Mouse (Mus musculus) hindbrain, embryonic 15.5 days (tissue): ENCODE measurements around the gene Inpp5k. TPM values are rescaled to one million over a fixed set of nuclear protein-coding genes. Genes with fewer than 3 reads are reported as not detected.

Experiments
- ATAC-seq: fragments of 200-750 bp; cut with Nextera tagmentation; 2 replicates; pipeline ENCODE4 v1.8.0; 2017; ENCODE audit warnings: low read depth, moderate number of reproducible peaks, moderate TSS enrichment; ENCODE audit not compliant: low FRiP score
- H3K27ac ChIP-seq: fragments of 300-500 bp; sonication (generic); replicated peaks from 2 replicates; pipeline ENCODE4 v1.5.1; 2015; ENCODE audit warnings: mild to moderate bottlenecking, inconsistent platforms
- H3K27me3 ChIP-seq: fragments of 300-500 bp; sonication (generic); 2 replicates; pipeline ENCODE4 v1.6.1; 2015; ENCODE audit warnings: control low read depth, inconsistent platforms
- H3K36me3 ChIP-seq: fragments of 300-500 bp; sonication (generic); 2 replicates; pipeline ENCODE4 v1.6.1; 2015; ENCODE audit warnings: control low read depth, inconsistent platforms
- H3K4me1 ChIP-seq: fragments of 300-500 bp; sonication (generic); replicated peaks from 2 replicates; pipeline ENCODE4 v1.6.1; 2015; ENCODE audit warnings: control low read depth, inconsistent platforms
- H3K4me2 ChIP-seq: fragments of 300-500 bp; sonication (generic); 2 replicates; pipeline ENCODE4 v1.6.1; 2015; ENCODE audit warnings: moderate library complexity, mild to moderate bottlenecking, inconsistent platforms
- H3K4me3 ChIP-seq: fragments of 300-500 bp; sonication (generic); 2 replicates; pipeline ENCODE4 v1.5.1; 2015; ENCODE audit warnings: mild to moderate bottlenecking, inconsistent platforms
- H3K9ac ChIP-seq: fragments of 300-500 bp; sonication (generic); 2 replicates; pipeline ENCODE4 v1.6.1; 2015; ENCODE audit warnings: inconsistent platforms
- H3K9me3 ChIP-seq: fragments of 300-500 bp; sonication (generic); 2 replicates; pipeline ENCODE4 v1.6.1; 2016; ENCODE audit warnings: control low read depth, inconsistent platforms
- whole genome bisulfite sequencing: fragments of 180-500 bp; shearing (Covaris S2); methylation state at CpG from one replicate; pipeline ENCODE4 v1.1.7; 2015; 5-methylcytosine and 5-hydroxymethylcytosine counted together
- polyA plus RNA-seq: library from polyadenylated mRNA; unstranded; fragments of >200 nt; fragmentation: Nextera tagmentation; extraction: Ambion mirVana; gene quantifications from 2 replicates; pipeline ENCODE4 v1.2.1, GENCODE M21; 2015

Gene Inpp5k
- polyA plus RNA-seq, 1 experiment from 2014 or later = 38.8 TPM

DNA sequence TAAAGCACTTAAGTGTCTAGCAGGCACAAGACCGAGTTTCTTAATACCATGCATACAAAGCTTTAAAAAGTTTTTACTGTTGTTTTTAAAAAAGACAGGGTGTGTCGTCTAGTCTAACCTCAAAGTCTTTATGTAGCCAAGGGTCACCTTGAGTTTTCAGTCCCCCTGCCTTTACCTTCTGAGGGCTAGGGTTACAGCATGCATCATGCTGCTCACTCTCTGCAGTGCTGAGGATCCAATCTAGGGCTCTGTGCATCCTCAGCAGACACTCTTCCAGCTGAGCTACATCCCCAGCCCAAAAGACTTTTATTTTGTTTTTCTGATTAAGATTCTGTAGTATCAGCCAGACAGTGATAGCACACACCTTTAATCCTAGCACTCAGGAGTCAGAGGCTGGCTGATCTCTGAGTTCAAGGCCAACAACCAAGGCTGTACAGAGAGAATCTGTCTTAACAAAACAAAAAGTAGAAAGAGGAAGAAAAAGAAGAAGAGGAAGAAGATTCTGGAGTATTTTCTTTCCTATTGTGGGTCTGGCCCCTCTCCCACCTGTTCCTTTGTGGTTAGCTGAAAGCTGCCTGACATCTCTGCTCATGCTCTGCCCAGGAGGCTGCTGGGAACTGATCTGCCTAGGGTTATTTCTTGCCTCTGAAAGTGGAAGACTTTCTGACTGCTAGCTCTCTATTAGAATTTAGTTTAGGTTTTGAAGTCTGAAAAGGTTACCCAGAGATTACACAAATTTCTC, 8.0 kb upstream of the Inpp5k start:
- H3K4me2 ChIP-seq = no peak overlapping the region
- WGBS = 88% methylated on average over 2 of the region's 2 CpGs
- H3K27ac ChIP-seq = no peak overlapping the region
- peaks cover 85% of the 10 kb centered on the region for H3K36me3 ChIP-seq
- H3K4me3 ChIP-seq = no peak overlapping the region
- no peak for ATAC-seq
- no peaks in the 10 kb centered on the region for H3K9me3 ChIP-seq
- H3K4me1 ChIP-seq = no peaks in the 10 kb centered on the region
- no peak overlapping the region for H3K9ac ChIP-seq
- H3K27me3 ChIP-seq = no peaks in the 10 kb centered on the region

DNA sequence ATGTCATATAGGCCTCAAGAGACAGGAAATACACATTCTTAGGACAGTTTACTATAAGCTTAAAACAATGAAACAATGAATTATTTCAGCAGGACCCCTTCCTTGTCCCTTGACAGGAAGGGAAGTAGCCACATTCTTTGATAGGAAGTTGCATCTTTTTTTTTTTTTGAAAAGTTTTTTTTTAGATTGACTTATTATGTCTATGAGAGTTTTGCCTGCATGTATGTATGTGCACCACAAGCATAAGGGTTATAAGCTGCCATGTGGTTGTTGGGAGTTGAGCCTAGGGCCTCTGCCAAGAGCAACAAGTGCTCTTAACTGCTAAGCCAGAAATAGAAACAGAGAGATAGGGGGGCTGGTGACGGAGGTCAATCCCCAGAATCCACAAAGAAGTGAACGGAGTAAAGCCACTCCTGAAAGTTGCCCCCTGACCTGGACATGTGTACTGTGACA, 6.7 kb upstream of the Inpp5k start:
- Histone ChIP-seq H3K27me3 (no peaks in the 10 kb centered on the region), H3K4me3 (no peak overlapping the region), H3K9ac (no peak overlapping the region), H3K4me1 (no peaks in the 10 kb centered on the region), H3K27ac (0 out of 2 replicates have a peak overlapping the region, but pooled peaks have one; percentile 48), H3K36me3 (peaks cover 83% of the 10 kb centered on the region), H3K4me2 (no peak overlapping the region), H3K9me3 (no peaks in the 10 kb centered on the region)
- no peak for ATAC-seq
- 85% methylated on average over 2 of the region's 2 CpGs for WGBS

DNA sequence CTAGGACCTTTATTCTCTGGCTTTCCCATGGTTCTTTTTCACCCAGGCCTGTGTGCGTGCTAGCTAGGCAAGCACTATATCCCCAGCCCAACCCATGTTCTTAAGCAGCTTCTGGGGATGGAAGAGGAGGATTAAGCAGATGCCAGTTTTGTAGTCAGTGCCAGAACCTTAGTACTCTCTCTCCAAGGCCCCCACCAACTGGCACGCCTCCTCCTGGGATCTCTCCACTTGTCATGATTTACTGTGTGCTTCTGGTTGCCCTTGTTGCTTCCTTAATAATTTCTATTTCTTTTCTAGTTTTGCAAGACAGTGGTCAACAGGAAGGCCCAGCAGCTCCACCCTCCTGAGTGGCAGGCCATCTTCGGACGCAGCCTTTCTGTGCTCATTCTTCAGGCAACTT, 5.0 kb upstream of the Inpp5k start:
- no peaks in the 10 kb centered on the region for H3K27me3 ChIP-seq
- WGBS = 92% methylated on average over 4 of the region's 4 CpGs
- H3K4me1 ChIP-seq = peaks cover 7% of the 10 kb centered on the region
- H3K9me3 ChIP-seq = no peaks in the 10 kb centered on the region
- no peak overlapping the region for H3K4me2 ChIP-seq
- H3K9ac ChIP-seq = no peak overlapping the region
- H3K27ac ChIP-seq = no peak overlapping the region
- peaks cover 66% of the 10 kb centered on the region for H3K36me3 ChIP-seq
- H3K4me3 ChIP-seq = no peak overlapping the region
- no peak for ATAC-seq

DNA sequence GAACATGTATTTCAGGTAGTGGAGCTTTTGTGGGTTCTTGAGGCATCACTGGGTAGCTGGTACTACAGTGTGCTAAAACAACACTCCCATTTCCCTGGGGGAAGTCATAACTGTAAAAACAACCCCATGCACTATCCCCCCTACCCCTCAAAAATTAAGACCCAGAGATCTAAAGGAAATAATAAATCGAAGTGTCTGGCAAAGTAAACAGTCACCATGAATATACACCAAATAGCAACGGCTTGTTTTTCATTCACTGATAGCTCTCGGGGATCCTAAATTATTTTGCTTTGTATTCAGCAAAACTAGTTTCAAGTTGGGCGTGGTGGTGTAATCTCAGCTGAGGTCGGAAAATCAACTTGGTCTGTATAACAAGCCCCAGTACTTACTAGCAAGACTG, 690 bp upstream of the Inpp5k start:
- Histone ChIP-seq H3K9me3 (no peaks in the 10 kb centered on the region), H3K27ac (peak overlapping the region; percentile 82), H3K4me3 (peak overlapping the region; percentile 63), H3K4me2 (peak overlapping the region; percentile 80), H3K4me1 (peaks cover 21% of the 10 kb centered on the region), H3K9ac (peak overlapping the region; percentile 55), H3K27me3 (no peaks in the 10 kb centered on the region), H3K36me3 (peaks cover 38% of the 10 kb centered on the region)
- ATAC-seq = no peak
- 17% methylated on average over 5 of the region's 5 CpGs for WGBS

DNA sequence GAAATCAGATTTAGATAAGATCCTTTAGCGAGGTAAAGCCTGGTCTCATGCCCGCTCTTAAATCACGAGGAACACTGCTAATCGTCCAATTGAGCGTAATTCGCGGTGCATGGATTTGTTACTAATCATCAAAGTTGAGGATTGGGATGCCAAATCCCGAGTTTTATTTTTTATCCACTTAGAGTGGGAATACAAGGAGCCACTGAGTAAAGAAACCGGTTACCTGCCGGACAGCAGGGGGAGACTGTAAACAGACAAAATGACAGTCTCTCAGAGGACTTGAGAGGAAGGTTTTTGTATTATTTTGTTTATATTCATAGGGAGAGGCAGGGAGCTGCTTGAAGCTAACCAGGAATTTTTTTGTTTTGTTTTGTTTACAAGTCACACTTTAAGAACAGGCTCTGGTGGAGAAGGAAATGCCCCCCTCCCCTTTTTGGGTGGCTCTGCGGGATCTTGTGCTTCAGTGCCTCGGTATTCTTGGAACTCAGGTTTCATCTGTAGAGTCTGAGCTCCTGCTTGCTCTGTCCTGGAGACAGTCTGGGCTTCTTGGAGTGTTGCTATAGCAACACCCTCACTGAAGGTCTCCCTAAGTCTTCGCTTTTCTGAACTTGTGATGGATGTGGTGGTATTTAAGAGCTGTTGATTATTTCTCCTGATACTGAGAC, 905 bp downstream of the Inpp5k start:
- Histone ChIP-seq H3K4me1 (peaks cover 21% of the 10 kb centered on the region), H3K27me3 (no peaks in the 10 kb centered on the region), H3K4me2 (peak overlapping the region; percentile 80), H3K27ac (peak overlapping the region; percentile 82), H3K36me3 (peaks cover 24% of the 10 kb centered on the region), H3K9ac (peak overlapping the region; percentile 55), H3K4me3 (peak overlapping the region; percentile 63), H3K9me3 (no peaks in the 10 kb centered on the region)
- 9% methylated on average over 13 of the region's 13 CpGs for WGBS
- no peak for ATAC-seq

DNA sequence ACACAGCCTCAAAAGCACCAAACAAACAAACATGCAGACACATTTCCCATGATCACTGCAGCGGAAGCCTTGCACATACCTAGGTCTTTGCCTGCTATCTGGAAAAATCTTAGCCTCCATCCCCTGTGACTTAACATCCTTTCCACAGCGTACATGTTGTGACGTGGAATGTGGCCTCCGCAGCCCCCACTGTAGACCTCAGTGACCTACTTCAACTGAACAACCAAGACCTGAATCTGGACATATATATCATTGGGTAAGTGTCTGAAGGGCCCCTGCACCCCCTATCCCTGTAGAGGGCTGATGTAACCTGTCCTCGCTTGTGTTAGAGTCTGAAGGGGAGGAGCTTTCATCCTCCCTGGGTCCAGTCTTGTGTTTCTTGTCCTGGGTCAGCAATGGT, 2.1 kb downstream of the Inpp5k start:
- ATAC-seq = no peak
- 93% methylated on average over 5 of the region's 5 CpGs for WGBS
- H3K36me3 ChIP-seq = peaks cover 17% of the 10 kb centered on the region
- H3K4me1 ChIP-seq = peaks cover 21% of the 10 kb centered on the region
- H3K9me3 ChIP-seq = no peaks in the 10 kb centered on the region
- no peaks in the 10 kb centered on the region for H3K27me3 ChIP-seq
- H3K27ac ChIP-seq = no peak overlapping the region
- no peak overlapping the region for H3K4me2 ChIP-seq
- H3K9ac ChIP-seq = no peak overlapping the region
- no peak overlapping the region for H3K4me3 ChIP-seq

DNA sequence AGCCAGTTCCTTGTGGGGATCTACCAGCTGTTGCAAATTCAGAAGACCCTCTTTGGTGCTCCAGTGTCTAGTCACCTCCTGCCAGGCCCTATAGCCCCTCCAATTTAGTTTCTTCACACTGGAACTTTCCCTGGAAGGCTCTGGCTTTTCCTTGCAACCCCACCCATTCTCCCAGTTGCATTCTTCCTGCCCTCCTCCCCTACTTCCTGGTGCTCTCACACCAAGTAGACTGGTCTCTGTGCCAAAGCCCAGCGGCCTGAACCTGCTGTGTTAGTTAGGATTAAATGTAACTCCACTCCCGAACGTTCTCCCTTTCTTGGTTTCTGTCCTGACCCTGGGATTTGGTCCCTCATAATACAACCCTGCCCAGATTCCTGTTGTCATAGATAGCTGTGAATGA, 4.0 kb downstream of the Inpp5k start:
- Histone ChIP-seq H3K36me3 (peaks cover 18% of the 10 kb centered on the region), H3K27ac (no peak overlapping the region), H3K4me2 (no peak overlapping the region), H3K4me1 (peaks cover 19% of the 10 kb centered on the region), H3K9me3 (no peaks in the 10 kb centered on the region), H3K4me3 (no peak overlapping the region), H3K27me3 (no peaks in the 10 kb centered on the region), H3K9ac (no peak overlapping the region)
- no peak for ATAC-seq
- 81% methylated on average over 3 of the region's 3 CpGs for WGBS

DNA sequence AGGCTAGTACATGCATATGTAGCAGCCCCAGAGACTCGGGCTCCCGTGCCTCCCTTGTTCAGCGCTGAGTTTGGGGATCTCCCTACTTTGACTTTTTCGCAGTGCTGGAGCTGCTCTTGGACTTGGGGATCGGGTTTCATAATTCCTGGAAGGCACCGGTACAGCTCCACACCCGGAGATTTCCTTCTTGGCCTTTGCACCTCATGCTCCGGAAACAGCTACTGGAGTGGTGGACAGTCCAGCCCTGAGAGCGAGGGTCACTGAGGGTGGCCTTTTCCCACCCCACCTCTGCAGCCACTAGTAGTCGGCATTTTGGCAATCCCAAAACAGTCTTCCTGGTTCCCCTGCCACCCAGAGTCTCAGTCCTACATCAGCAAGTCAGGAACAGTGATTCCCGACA, 4.5 kb downstream of the Inpp5k start:
- peaks cover 18% of the 10 kb centered on the region for H3K36me3 ChIP-seq

DNA sequence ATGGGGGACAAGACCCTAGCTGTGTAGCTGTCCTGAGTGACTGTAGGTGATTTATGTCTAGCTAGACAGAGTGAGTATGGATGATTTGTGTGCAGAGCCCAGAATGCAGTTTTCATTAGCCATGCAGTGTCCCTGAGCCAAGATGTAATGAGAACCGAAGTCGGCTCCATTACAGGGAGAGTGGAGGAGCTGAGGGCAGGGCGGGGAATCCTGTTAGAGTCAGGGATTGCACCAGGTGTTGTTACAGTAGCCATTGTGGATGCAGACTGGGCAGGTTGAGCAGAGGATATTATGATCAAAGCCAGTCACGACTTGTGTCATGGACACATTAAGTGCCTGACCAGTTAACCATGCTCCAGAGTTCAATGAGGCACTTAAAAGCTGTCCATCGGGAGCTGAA, 12.5 kb downstream of the Inpp5k start:
- Histone ChIP-seq H3K4me2 (no peak overlapping the region), H3K4me3 (no peak overlapping the region), H3K27me3 (no peaks in the 10 kb centered on the region), H3K4me1 (peaks cover 17% of the 10 kb centered on the region), H3K36me3 (0 out of 2 replicates have a peak, but pooled peaks cover 7% of the 10 kb centered on the region), H3K27ac (no peak overlapping the region), H3K9ac (no peak overlapping the region), H3K9me3 (no peaks in the 10 kb centered on the region)
- no peak for ATAC-seq
- 88% methylated on average over 5 of the region's 5 CpGs for WGBS

More for the DNA sequence above, 4.5 kb downstream of the Inpp5k start:
- no peaks in the 10 kb centered on the region for H3K27me3 ChIP-seq
- 83% methylated on average over 11 of the region's 11 CpGs for WGBS
- peaks cover 14% of the 10 kb centered on the region for H3K4me1 ChIP-seq
- H3K9ac ChIP-seq = no peak overlapping the region
- H3K4me2 ChIP-seq = no peak overlapping the region
- no peak for ATAC-seq
- no peaks in the 10 kb centered on the region for H3K9me3 ChIP-seq
- H3K4me3 ChIP-seq = no peak overlapping the region
- H3K27ac ChIP-seq = no peak overlapping the region

DNA sequence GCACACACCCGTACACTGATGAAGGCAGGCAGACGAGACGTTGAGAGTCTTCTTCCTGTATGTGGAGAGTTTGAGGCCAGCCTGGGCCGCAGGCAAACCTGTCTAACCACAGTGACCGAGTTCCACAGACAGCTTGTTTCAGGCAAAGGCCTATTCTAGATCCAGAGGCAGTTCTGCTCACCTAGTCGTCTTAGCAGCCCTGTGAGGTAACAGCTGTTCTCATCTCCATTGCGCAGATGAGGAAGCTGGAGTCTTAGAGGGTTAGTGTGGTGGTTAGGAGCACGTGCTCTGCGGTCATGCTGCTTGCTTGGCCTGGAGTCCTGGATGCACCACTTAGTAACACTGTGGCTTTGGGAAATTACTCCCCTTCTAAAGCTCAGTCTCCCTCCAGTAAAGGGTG, 13.9 kb downstream of the Inpp5k start:
- Histone ChIP-seq H3K27me3 (no peaks in the 10 kb centered on the region), H3K9me3 (no peaks in the 10 kb centered on the region), H3K4me3 (no peak overlapping the region), H3K4me2 (no peak overlapping the region), H3K36me3 (0 out of 2 replicates have a peak, but pooled peaks cover 3% of the 10 kb centered on the region), H3K4me1 (peaks cover 20% of the 10 kb centered on the region), H3K27ac (no peak overlapping the region), H3K9ac (no peak overlapping the region)
- no peak for ATAC-seq
- WGBS = 85% methylated on average over 9 of the region's 9 CpGs

DNA sequence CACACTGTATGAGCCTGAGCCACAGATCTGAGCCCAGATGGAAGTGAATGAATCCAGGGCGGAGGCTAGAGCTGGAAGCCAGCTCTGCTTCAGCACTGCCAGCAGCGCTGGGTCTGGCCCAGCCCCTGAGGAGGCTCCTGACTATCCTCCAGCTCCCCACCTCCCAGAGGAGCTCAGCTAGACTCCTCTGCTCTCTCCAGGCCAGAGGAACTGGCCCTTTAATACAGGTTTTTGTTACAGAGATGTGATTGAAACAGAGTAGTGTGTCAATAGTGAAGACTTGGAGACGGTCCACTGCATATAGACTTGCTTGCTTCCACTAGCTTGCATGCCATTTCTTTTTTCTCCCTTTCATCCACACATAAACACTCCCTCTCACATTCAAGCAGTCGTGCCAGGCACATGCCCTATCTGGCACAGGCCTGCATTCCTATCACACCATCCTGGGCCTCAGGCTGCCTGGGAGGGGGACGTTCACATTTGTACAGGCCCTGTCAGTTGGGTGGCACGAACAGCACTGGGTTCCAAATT, 17.0 kb downstream of the Inpp5k start:
- no peak overlapping the region for H3K27ac ChIP-seq
- H3K4me1 ChIP-seq = peaks cover 37% of the 10 kb centered on the region
- H3K9ac ChIP-seq = no peak overlapping the region
- no peak overlapping the region for H3K4me2 ChIP-seq
- WGBS = 59% methylated on average over 6 of the region's 6 CpGs
- no peaks in the 10 kb centered on the region for H3K27me3 ChIP-seq
- 0 out of 2 replicates have a peak, but pooled peaks cover 3% of the 10 kb centered on the region for H3K36me3 ChIP-seq
- H3K4me3 ChIP-seq = no peak overlapping the region
- ATAC-seq = peak; percentile 74
- H3K9me3 ChIP-seq = no peaks in the 10 kb centered on the region

DNA sequence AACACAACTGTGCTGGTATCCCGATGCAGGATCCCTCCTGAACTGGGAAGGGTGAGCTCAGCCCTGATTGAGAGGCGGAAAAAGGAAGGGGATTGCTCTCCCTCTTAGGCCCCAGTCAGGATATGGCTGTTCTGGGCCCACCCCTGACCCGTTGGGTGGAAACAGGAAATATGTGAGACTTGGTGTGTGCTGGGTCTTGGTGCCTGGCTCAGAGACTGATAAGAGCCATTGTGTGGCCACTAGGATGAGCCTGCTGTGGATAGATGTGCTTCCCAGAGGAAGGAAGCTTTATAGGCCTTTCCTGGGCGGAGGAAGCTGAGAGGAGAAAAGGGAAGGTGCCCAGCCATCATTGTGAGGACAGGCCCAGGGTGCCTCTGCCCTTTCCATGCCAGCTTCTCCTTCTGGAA, 18.4 kb downstream of the Inpp5k start:
- 87% methylated on average over 4 of the region's 4 CpGs for WGBS
- peaks cover 12% of the 10 kb centered on the region for H3K27me3 ChIP-seq
- H3K27ac ChIP-seq = 0 out of 2 replicates have a peak overlapping the region, but pooled peaks have one; percentile 23
- no peak overlapping the region for H3K4me3 ChIP-seq
- no peak overlapping the region for H3K9ac ChIP-seq
- H3K36me3 ChIP-seq = 0 out of 2 replicates have a peak, but pooled peaks cover 3% of the 10 kb centered on the region
- no peak for ATAC-seq
- peaks cover 46% of the 10 kb centered on the region for H3K4me1 ChIP-seq
- no peaks in the 10 kb centered on the region for H3K9me3 ChIP-seq
- H3K4me2 ChIP-seq = no peak overlapping the region
